ENCODE assay signal across 26 mouse cellular contexts in the genomic region with DNA sequence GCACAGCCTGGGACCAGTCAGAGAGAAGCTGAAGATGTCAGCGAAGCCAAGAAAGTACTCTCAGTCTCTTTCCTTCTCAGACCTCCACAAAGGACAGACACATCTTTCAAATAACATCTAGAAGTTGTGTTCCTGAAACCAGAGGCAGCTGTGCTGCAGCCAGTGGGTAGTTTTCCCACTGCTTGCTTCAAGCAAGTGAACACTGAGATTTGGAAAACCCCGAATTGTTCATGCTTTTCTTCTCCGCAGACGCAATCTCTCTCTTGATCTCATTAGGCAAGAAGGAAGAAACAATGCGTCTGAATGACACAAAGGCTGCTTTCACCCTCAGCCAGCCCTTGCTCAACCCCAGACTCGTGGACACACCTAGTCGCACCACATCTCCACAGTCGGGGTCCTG.
"Had no signal": no experiment of that assay in that cellular context is flagged by ENCODE, and none has a peak within 500 bp of the region (broad histone marks: within the 10 kb centered on the region; RNA-seq: fewer than 3 reads in every experiment).

No protein-coding gene starts in this region.

- H3K27ac ChIP-seq: gastrocnemius, adult 2 months; heart, embryonic 13.5 days; heart, embryonic 15.5 days; hindbrain, embryonic 13.5 days; hindbrain, embryonic 15.5 days; hindbrain, postnatal 0 days; kidney, embryonic 15.5 days; kidney, postnatal 0 days; layer of hippocampus, adult 2 months; left cerebral cortex, adult 2 months; liver, embryonic 13.5 days; liver, embryonic 15.5 days had no signal

- H3K9me3 ChIP-seq: heart, embryonic 13.5 days; heart, embryonic 15.5 days; hindbrain, embryonic 13.5 days; hindbrain, embryonic 15.5 days; kidney, embryonic 15.5 days; liver, embryonic 13.5 days; liver, embryonic 15.5 days had no signal

- DNase-seq: gastrocnemius, adult 2 months; gastrocnemius, postnatal 10 days; gastrocnemius, postnatal 25 days; heart, adult 18-20 months; heart, postnatal 14 days; heart, postnatal 36 days; kidney, adult 11 months; kidney, adult 2 months; kidney, adult 9 months; kidney, postnatal 14 days; kidney, postnatal 36 days; liver; liver, embryonic 13.5 days had no signal

- H3K4me2 ChIP-seq: heart, embryonic 11.5 days; heart, embryonic 13.5 days; heart, embryonic 15.5 days; hindbrain, embryonic 13.5 days; hindbrain, embryonic 15.5 days; kidney, embryonic 15.5 days; liver, embryonic 11.5 days; liver, embryonic 13.5 days; liver, embryonic 15.5 days had no signal

- H3K4me1 ChIP-seq: hindbrain, embryonic 15.5 days had no signal

- H3K9ac ChIP-seq: heart, embryonic 13.5 days; heart, embryonic 15.5 days; hindbrain, embryonic 13.5 days; hindbrain, embryonic 15.5 days; kidney, embryonic 15.5 days; liver, embryonic 13.5 days; liver, embryonic 15.5 days had no signal

- ATAC-seq: hindbrain, postnatal 0 days; intestine, embryonic 16.5 days had no signal

- H3K27me3 ChIP-seq: heart, embryonic 13.5 days; heart, embryonic 15.5 days; hindbrain, embryonic 13.5 days; hindbrain, embryonic 15.5 days; kidney, embryonic 15.5 days; liver, embryonic 13.5 days; liver, embryonic 15.5 days had no signal

- H3K4me3 ChIP-seq: gastrocnemius, adult 2 months; heart, embryonic 13.5 days; heart, embryonic 15.5 days; hindbrain, embryonic 13.5 days; hindbrain, embryonic 15.5 days; kidney, embryonic 15.5 days; layer of hippocampus, adult 2 months; left cerebral cortex, adult 2 months; liver, embryonic 13.5 days; liver, embryonic 15.5 days had no signal
